Mouse (Mus musculus) C2C12 (cell line): ENCODE measurements at regions not wholly inside any gene's neighbourhood (a gene's known extent, or its start where the extent isn't known, plus 50 kb on each side); places are given as distances from the start of the nearest gene placed in this dataset.
"Not testable (repeated sequence)": the region's sequence is repeated elsewhere in the genome, so short reads cannot be mapped to it uniquely, and the experiment has no call there.

ENCODE experiments used
- CTCF ChIP-seq: IDR thresholded peaks from one replicate; pipeline ENCODE4 v1.5.1; 2011; ENCODE audit not compliant: control insufficient read depth, insufficient read depth, insufficient read length
- USF1 ChIP-seq: IDR thresholded peaks from one replicate; pipeline ENCODE4 v1.6.1; 2011; ENCODE audit warnings: low read depth, mild to moderate bottlenecking, control low read depth, moderate library complexity

DNA sequence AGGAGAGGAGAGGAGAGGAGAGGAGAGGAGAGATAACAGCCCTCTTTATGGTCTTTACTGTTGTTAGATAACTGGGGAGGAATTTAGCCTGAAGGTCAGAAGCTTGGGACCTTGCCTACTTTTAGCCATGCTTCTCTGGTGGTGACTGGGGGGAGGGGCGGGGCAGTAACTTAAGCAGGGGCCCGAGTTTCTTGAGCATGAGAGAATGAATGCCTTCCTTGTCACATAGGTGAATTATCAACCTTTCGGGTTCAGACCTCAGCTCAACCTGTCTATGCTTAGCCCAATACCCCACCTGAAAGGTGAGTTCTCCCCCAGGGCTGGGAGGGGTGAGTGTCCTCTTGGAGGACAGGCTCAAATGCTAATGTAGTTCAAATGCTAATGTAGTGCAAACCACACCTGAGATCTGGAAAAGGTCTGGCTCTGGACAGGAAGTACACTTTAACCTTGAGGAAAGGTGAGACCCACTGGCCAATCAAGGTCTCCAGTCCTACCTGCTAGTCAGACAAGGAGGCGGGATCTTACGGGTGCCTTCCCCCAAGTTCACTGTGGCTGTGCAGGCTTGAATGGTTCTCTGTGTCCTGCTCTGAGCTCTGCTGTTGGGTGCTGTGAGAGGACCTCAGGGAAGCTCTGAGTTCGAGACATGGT is 201.1 kb downstream of the Hpcal1 start:
- TF ChIP-seq CTCF, USF1: not testable (repeated sequence)
